Mouse (Mus musculus): ENCODE measurements around the gene Klhdc9. TPM values are rescaled to one million over a fixed set of nuclear protein-coding genes. Genes with fewer than 3 reads are reported as not detected.
A peak's percentile ranks its signal among the peaks of the same experiment; 100 is the strongest.

Gene Klhdc9
- polyA plus RNA-seq, 1 experiment from 2014 or later = 0.28 TPM

GRCm38 (mm10) chr1:171365934-171366333, 5.3 kb upstream of the Klhdc9 start:
- H3K9me3 ChIP-seq (replicated peaks; ENCODE audit: control insufficient read depth, low read length) = no peaks in the 10 kb centered on the region
- no peak for ATAC-seq (ENCODE audit: low read depth)
- WGBS (ENCODE audit: insufficient replicate concordance) = 50% methylated on average over 7 of the region's 7 CpGs
- H3K4me3 ChIP-seq (ENCODE audit: low read depth, low read length) = no peak overlapping the region
- H3K27ac ChIP-seq (ENCODE audit: low read length) = no peak overlapping the region
- H3K4me2 ChIP-seq (ENCODE audit: low read depth, low read length) = no peak overlapping the region
- no peaks in the 10 kb centered on the region for H3K36me3 ChIP-seq (ENCODE audit: control insufficient read depth, insufficient read depth)
- no peak overlapping the region for H3K9ac ChIP-seq (ENCODE audit: low read depth, low read length)
- no peaks in the 10 kb centered on the region; the same call in 1 of the 2 replicates for H3K27me3 ChIP-seq (ENCODE audit: control insufficient read depth, insufficient read depth, low read depth, low read length)
- H3K4me1 ChIP-seq (ENCODE audit: control insufficient read depth, low read depth, low read length) = peaks cover 8% of the 10 kb centered on the region

GRCm38 (mm10) chr1:171361106-171362103, 807 bp upstream of the Klhdc9 start:
- Histone ChIP-seq H3K4me3 (ENCODE audit: low read depth, low read length) (peak overlapping the region; percentile 62), H3K9me3 (replicated peaks; ENCODE audit: control insufficient read depth, low read length) (no peaks in the 10 kb centered on the region), H3K36me3 (ENCODE audit: control insufficient read depth, insufficient read depth) (peaks cover 10% of the 10 kb centered on the region; the same call in 1 of the 2 replicates), H3K4me2 (ENCODE audit: low read depth, low read length) (peak overlapping the region; percentile 84), H3K27me3 (ENCODE audit: control insufficient read depth, insufficient read depth, low read depth, low read length) (no peaks in the 10 kb centered on the region), H3K4me1 (ENCODE audit: control insufficient read depth, low read depth, low read length) (peaks cover 22% of the 10 kb centered on the region), H3K27ac (ENCODE audit: low read length) (peak overlapping the region; percentile 31), H3K9ac (ENCODE audit: low read depth, low read length) (peak overlapping the region; percentile 58)
- WGBS (ENCODE audit: insufficient replicate concordance) = 40% methylated on average over 16 of the region's 16 CpGs
- peak; percentile 72 for ATAC-seq (ENCODE audit: low read depth)

GRCm38 (mm10) chr1:171360253-171360652, 345 bp downstream of the Klhdc9 start:
- H3K9ac ChIP-seq (ENCODE audit: low read depth, low read length) = peak overlapping the region; percentile 58
- peak overlapping the region; percentile 62 for H3K4me3 ChIP-seq (ENCODE audit: low read depth, low read length)
- 24% methylated on average over 26 of the region's 26 CpGs for WGBS (ENCODE audit: insufficient replicate concordance)
- peak; percentile 12; the same call in 1 of the 2 replicates for ATAC-seq (ENCODE audit: low read depth)
- peaks cover 10% of the 10 kb centered on the region; the same call in 1 of the 2 replicates for H3K36me3 ChIP-seq (ENCODE audit: control insufficient read depth, insufficient read depth)
- no peaks in the 10 kb centered on the region for H3K9me3 ChIP-seq (replicated peaks; ENCODE audit: control insufficient read depth, low read length)
- H3K4me1 ChIP-seq (ENCODE audit: control insufficient read depth, low read depth, low read length) = peaks cover 22% of the 10 kb centered on the region
- no peak overlapping the region for H3K27ac ChIP-seq (ENCODE audit: low read length)
- H3K4me2 ChIP-seq (ENCODE audit: low read depth, low read length) = peak overlapping the region; percentile 84
- no peaks in the 10 kb centered on the region for H3K27me3 ChIP-seq (ENCODE audit: control insufficient read depth, insufficient read depth, low read depth, low read length)

GRCm38 (mm10) chr1:171358421-171358820, 2.2 kb downstream of the Klhdc9 start:
- Histone ChIP-seq H3K9ac (ENCODE audit: low read depth, low read length) (no peak overlapping the region), H3K4me2 (ENCODE audit: low read depth, low read length) (no peak overlapping the region), H3K27me3 (ENCODE audit: control insufficient read depth, insufficient read depth, low read depth, low read length) (no peaks in the 10 kb centered on the region), H3K36me3 (ENCODE audit: control insufficient read depth, insufficient read depth) (peaks cover 10% of the 10 kb centered on the region; the same call in 1 of the 2 replicates), H3K4me3 (ENCODE audit: low read depth, low read length) (no peak overlapping the region), H3K9me3 (replicated peaks; ENCODE audit: control insufficient read depth, low read length) (no peaks in the 10 kb centered on the region), H3K4me1 (ENCODE audit: control insufficient read depth, low read depth, low read length) (peaks cover 22% of the 10 kb centered on the region), H3K27ac (ENCODE audit: low read length) (no peak overlapping the region)
- no peak for ATAC-seq (ENCODE audit: low read depth)
- 55% methylated on average over 4 of the region's 4 CpGs for WGBS (ENCODE audit: insufficient replicate concordance)

GRCm38 (mm10) chr1:171356814-171357213, 3.8 kb downstream of the Klhdc9 start:
- H3K4me2 ChIP-seq (ENCODE audit: low read depth, low read length) = no peak overlapping the region
- ATAC-seq (ENCODE audit: low read depth) = no peak
- H3K9ac ChIP-seq (ENCODE audit: low read depth, low read length) = no peak overlapping the region
- H3K9me3 ChIP-seq (replicated peaks; ENCODE audit: control insufficient read depth, low read length) = no peaks in the 10 kb centered on the region
- no peak overlapping the region for H3K27ac ChIP-seq (ENCODE audit: low read length)
- H3K4me1 ChIP-seq (ENCODE audit: control insufficient read depth, low read depth, low read length) = peaks cover 21% of the 10 kb centered on the region
- peaks cover 10% of the 10 kb centered on the region; the same call in 1 of the 2 replicates for H3K36me3 ChIP-seq (ENCODE audit: control insufficient read depth, insufficient read depth)
- no peak overlapping the region for H3K4me3 ChIP-seq (ENCODE audit: low read depth, low read length)
- 83% methylated on average over 2 of the region's 2 CpGs for WGBS (ENCODE audit: insufficient replicate concordance)
- H3K27me3 ChIP-seq (ENCODE audit: control insufficient read depth, insufficient read depth, low read depth, low read length) = no peaks in the 10 kb centered on the region

GRCm38 (mm10) chr1:171355812-171356340, 4.7 kb downstream of the Klhdc9 start:
- peaks cover 14% of the 10 kb centered on the region for H3K4me1 ChIP-seq (ENCODE audit: control insufficient read depth, low read depth, low read length)
- peaks cover 10% of the 10 kb centered on the region; the same call in 1 of the 2 replicates for H3K36me3 ChIP-seq (ENCODE audit: control insufficient read depth, insufficient read depth)
- no peak overlapping the region for H3K9ac ChIP-seq (ENCODE audit: low read depth, low read length)
- no peaks in the 10 kb centered on the region for H3K9me3 ChIP-seq (replicated peaks; ENCODE audit: control insufficient read depth, low read length)
- H3K27me3 ChIP-seq (ENCODE audit: control insufficient read depth, insufficient read depth, low read depth, low read length) = no peaks in the 10 kb centered on the region
- 64% methylated on average over 5 of the region's 5 CpGs for WGBS (ENCODE audit: insufficient replicate concordance)
- ATAC-seq (ENCODE audit: low read depth) = no peak
- H3K4me2 ChIP-seq (ENCODE audit: low read depth, low read length) = no peak overlapping the region
- no peak overlapping the region for H3K27ac ChIP-seq (ENCODE audit: low read length)
- no peak overlapping the region for H3K4me3 ChIP-seq (ENCODE audit: low read depth, low read length)

- H3K4me1 ChIP-seq (ENCODE audit: control insufficient read depth, low read depth, low read length) = peaks cover 14% of the 10 kb centered on the region
- H3K4me2 ChIP-seq (ENCODE audit: low read depth, low read length) = no peak overlapping the region
- no peak overlapping the region for H3K27ac ChIP-seq (ENCODE audit: low read length)
- no peaks in the 10 kb centered on the region for H3K27me3 ChIP-seq (ENCODE audit: control insufficient read depth, insufficient read depth, low read depth, low read length)
- H3K9me3 ChIP-seq (replicated peaks; ENCODE audit: control insufficient read depth, low read length) = peaks cover 2% of the 10 kb centered on the region; the same call in 1 of the 2 replicates
- no peak overlapping the region for H3K4me3 ChIP-seq (ENCODE audit: low read depth, low read length)
- H3K36me3 ChIP-seq (ENCODE audit: control insufficient read depth, insufficient read depth) = no peaks in the 10 kb centered on the region
- 72% methylated on average over 2 of the region's 2 CpGs for WGBS (ENCODE audit: insufficient replicate concordance)
- no peak for ATAC-seq (ENCODE audit: low read depth)
- H3K9ac ChIP-seq (ENCODE audit: low read depth, low read length) = no peak overlapping the region
Observed at GRCm38 (mm10) chr1:171349210-171349609, 11.4 kb downstream of the Klhdc9 start.

- Histone ChIP-seq H3K4me3 (ENCODE audit: low read depth, low read length) (no peak overlapping the region), H3K4me2 (ENCODE audit: low read depth, low read length) (no peak overlapping the region), H3K36me3 (ENCODE audit: control insufficient read depth, insufficient read depth) (no peaks in the 10 kb centered on the region), H3K4me1 (ENCODE audit: control insufficient read depth, low read depth, low read length) (peaks cover 15% of the 10 kb centered on the region), H3K9ac (ENCODE audit: low read depth, low read length) (no peak overlapping the region), H3K9me3 (replicated peaks; ENCODE audit: control insufficient read depth, low read length) (peaks cover 2% of the 10 kb centered on the region; the same call in 1 of the 2 replicates), H3K27me3 (ENCODE audit: control insufficient read depth, insufficient read depth, low read depth, low read length) (no peaks in the 10 kb centered on the region), H3K27ac (ENCODE audit: low read length) (no peak overlapping the region)
- no peak for ATAC-seq (ENCODE audit: low read depth)
- 78% methylated on average over 3 of the region's 3 CpGs for WGBS (ENCODE audit: insufficient replicate concordance)
Observed at GRCm38 (mm10) chr1:171348665-171349064, 11.9 kb downstream of the Klhdc9 start.
